Mouse (Mus musculus) liver (tissue): ENCODE measurements at regions not wholly inside any gene's neighbourhood (a gene's known extent, or its start where the extent isn't known, plus 50 kb on each side); places are given as distances from the start of the nearest gene placed in this dataset.

Source experiments
- DNase-seq: peaks from one replicate; pipeline ENCODE4 v3.0.0-alpha.2; 2020; ENCODE audit warnings: mixed read lengths

GRCm38 (mm10) chr6:11647651-11648050 lies 259.6 kb downstream of the Ndufa4 start:
- DNase-seq = no peak

GRCm38 (mm10) chr6:11613331-11613730 lies 294.0 kb downstream of the Ndufa4 start:
- no peak for DNase-seq

GRCm38 (mm10) chr6:11608214-11608613 lies 299.1 kb downstream of the Ndufa4 start:
- DNase-seq = no peak

- no peak for DNase-seq
Measured at GRCm38 (mm10) chr6:11607696-11608095, 299.6 kb downstream of the Ndufa4 start.

- no peak for DNase-seq
Measured at GRCm38 (mm10) chr6:11606055-11606454, 301.2 kb downstream of the Ndufa4 start.

GRCm38 (mm10) chr6:11605526-11605925 lies 301.8 kb downstream of the Ndufa4 start:
- DNase-seq = no peak

- no peak for DNase-seq
Measured at GRCm38 (mm10) chr6:11594936-11595335, 312.4 kb downstream of the Ndufa4 start.

- DNase-seq = peak; percentile 11
Measured at GRCm38 (mm10) chr6:11593583-11594271, 313.6 kb downstream of the Ndufa4 start.

GRCm38 (mm10) chr6:11576091-11576490 lies 331.2 kb downstream of the Ndufa4 start:
- no peak for DNase-seq

GRCm38 (mm10) chr6:11565246-11565645 lies 342.1 kb downstream of the Ndufa4 start:
- DNase-seq = no peak

- no peak for DNase-seq
Measured at GRCm38 (mm10) chr6:11550473-11550872, 356.8 kb downstream of the Ndufa4 start.

GRCm38 (mm10) chr6:11547318-11547717 lies 360.0 kb downstream of the Ndufa4 start:
- no peak for DNase-seq

- DNase-seq = no peak
Measured at GRCm38 (mm10) chr6:11534930-11535880, 372.1 kb downstream of the Ndufa4 start.

- DNase-seq = no peak
Measured at GRCm38 (mm10) chr6:11503136-11503535, 404.2 kb downstream of the Ndufa4 start.

- no peak for DNase-seq
Measured at GRCm38 (mm10) chr6:11494427-11494826, 412.9 kb downstream of the Ndufa4 start.

GRCm38 (mm10) chr6:11476950-11477349 lies 430.3 kb downstream of the Ndufa4 start:
- no peak for DNase-seq
